9 mouse cellular contexts compared by ENCODE assay signal in the genomic region with DNA sequence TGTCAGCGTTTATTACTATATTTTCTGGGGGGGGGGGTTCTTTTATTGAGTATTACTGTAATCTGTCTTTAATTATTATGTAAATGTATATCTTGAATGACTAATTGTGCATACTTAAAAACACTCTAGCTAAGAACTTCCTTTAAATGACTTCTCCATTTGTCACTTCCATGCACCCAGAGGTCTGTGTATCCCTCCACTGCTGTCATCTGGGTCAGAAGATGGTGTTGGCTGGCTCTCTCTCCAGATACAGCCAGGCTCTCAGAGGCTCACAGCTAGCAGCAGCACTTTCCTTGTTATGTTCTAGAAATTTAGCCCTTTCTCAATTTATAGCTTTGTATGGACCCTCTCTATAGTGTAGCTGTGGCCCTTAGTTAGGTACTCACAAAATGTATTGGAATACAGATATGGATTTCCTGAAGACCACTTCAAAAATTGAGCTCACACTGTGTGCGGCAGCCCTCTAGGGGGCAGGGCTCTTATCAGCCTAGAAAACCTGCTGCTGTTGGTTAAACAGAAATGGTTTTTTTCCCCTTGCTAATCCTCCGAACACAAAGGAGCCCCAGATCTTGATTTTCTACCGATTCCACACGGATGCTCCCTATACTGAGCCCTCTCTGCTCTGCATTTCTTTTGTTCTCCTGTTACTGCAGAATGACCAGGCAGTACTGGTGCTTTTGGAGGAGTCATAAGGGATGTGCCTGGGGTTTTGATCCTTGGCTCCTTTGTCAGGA. TPM values are rescaled to one million over a fixed set of nuclear protein-coding genes. Genes with fewer than 3 reads are reported as not detected.
A peak's percentile ranks its signal among the peaks of the same experiment; 100 is the strongest.
DNase-seq lines count a peak whose midpoint lies in the region; ATAC-seq and TF ChIP-seq lines count a peak whose summit lies in the region.
"Had no signal": no experiment of that assay in that cellular context is flagged by ENCODE, and none has a peak within 500 bp of the region (broad histone marks: within the 10 kb centered on the region; RNA-seq: fewer than 3 reads in every experiment).

No protein-coding gene starts in this region.

- TF ChIP-seq EP300 in liver, postnatal 0 days (IDR thresholded peaks at IDR 0.05; ENCODE audit: low read depth) = no peak

- peaks cover 8% of the 10 kb centered on the region; the same call in 1 of the 2 replicates for H3K4me1 ChIP-seq in liver, embryonic 13.5 days (replicated peaks)
- peaks cover 10% of the 10 kb centered on the region for H3K4me1 ChIP-seq in liver, embryonic 12.5 days
- H3K4me1 ChIP-seq in liver, postnatal 0 days (ENCODE audit: insufficient read depth) = no peaks in the 10 kb centered on the region
- H3K4me1 ChIP-seq in cerebellum, adult 2 months (ENCODE audit: control insufficient read depth, insufficient read depth, low read length) = no peaks in the 10 kb centered on the region

- H3K27me3 ChIP-seq in liver, embryonic 13.5 days = no peaks in the 10 kb centered on the region; the same call in 1 of the 2 replicates
- no peaks in the 10 kb centered on the region for H3K27me3 ChIP-seq in liver, embryonic 12.5 days (replicated peaks)
- H3K27me3 ChIP-seq in liver, postnatal 0 days (ENCODE audit: insufficient read depth, low read length) = no peaks in the 10 kb centered on the region
- no peaks in the 10 kb centered on the region for H3K27me3 ChIP-seq in cerebellum, adult 2 months (ENCODE audit: control insufficient read depth, insufficient read depth, low read length)
- H3K27me3 ChIP-seq: hindbrain, embryonic 12.5 days had no signal

- TF ChIP-seq POLR2A in cerebellum, adult 2 months (IDR thresholded peaks at IDR 0.05; ENCODE audit: borderline replicate concordance, insufficient read depth, low read length) = no peak

- no peaks in the 10 kb centered on the region for H3K9me3 ChIP-seq in liver, embryonic 13.5 days (replicated peaks)
- H3K9me3 ChIP-seq in liver, embryonic 12.5 days (replicated peaks) = no peaks in the 10 kb centered on the region
- H3K9me3 ChIP-seq in liver, postnatal 0 days (ENCODE audit: low read length) = no peaks in the 10 kb centered on the region
- H3K9me3 ChIP-seq: hindbrain, embryonic 12.5 days had no signal

- no peaks in the 10 kb centered on the region for H3K36me3 ChIP-seq in liver, embryonic 13.5 days
- H3K36me3 ChIP-seq in liver, embryonic 12.5 days = no peaks in the 10 kb centered on the region
- H3K36me3 ChIP-seq in liver, postnatal 0 days (replicated peaks; ENCODE audit: insufficient read depth, low read length) = no peaks in the 10 kb centered on the region
- H3K36me3 ChIP-seq: hindbrain, embryonic 12.5 days had no signal

- H3K4me3 ChIP-seq in liver, embryonic 13.5 days (replicated peaks) = no peak overlapping the region
- no peak overlapping the region for H3K4me3 ChIP-seq in liver, embryonic 12.5 days
- H3K4me3 ChIP-seq in liver, postnatal 0 days (ENCODE audit: low read depth, low read length) = no peak overlapping the region
- H3K4me3 ChIP-seq in cerebellum, adult 2 months (replicated peaks; ENCODE audit: insufficient read depth, low read depth, low read length) = no peak overlapping the region
- H3K4me3 ChIP-seq: hindbrain, embryonic 12.5 days had no signal

- DNase-seq in embryo, embryonic 10 days (ENCODE audit: low spot score) = peak; percentile 15
- DNase-seq in embryo, embryonic 9.5 days (ENCODE audit: extremely low spot score) = no peak
- peak; percentile 2 for DNase-seq in liver, embryonic 13.5 days
- DNase-seq in liver, postnatal 0 days = no peak
- peak; percentile 15 for DNase-seq in thymus, postnatal 14 days
- no peak for DNase-seq in cerebellum, postnatal 36 days
- DNase-seq in cerebellum, adult 2 months = no peak

- TF ChIP-seq CTCF in liver, postnatal 0 days (IDR thresholded peaks at IDR 0.05; ENCODE audit: low read depth) = peak; percentile 23; the same call in 1 of the 2 replicates
- TF ChIP-seq CTCF in cerebellum, adult 2 months (IDR thresholded peaks at IDR 0.05; ENCODE audit: borderline replicate concordance, insufficient read depth, low read depth, low read length) = no peak

- ATAC-seq in liver, embryonic 13.5 days (ENCODE audit: low read depth) = no peak
- no peak for ATAC-seq in liver, embryonic 12.5 days
- no peak for ATAC-seq in liver, postnatal 0 days

- no peak overlapping the region for H3K9ac ChIP-seq in liver, embryonic 13.5 days
- H3K9ac ChIP-seq in liver, embryonic 12.5 days = no peak overlapping the region
- H3K9ac ChIP-seq in liver, postnatal 0 days (replicated peaks) = no peak overlapping the region
- H3K9ac ChIP-seq: hindbrain, embryonic 12.5 days had no signal

- no peak overlapping the region for H3K27ac ChIP-seq in liver, embryonic 13.5 days
- H3K27ac ChIP-seq in liver, embryonic 12.5 days = no peak overlapping the region
- no peak overlapping the region for H3K27ac ChIP-seq in liver, postnatal 0 days (ENCODE audit: low read depth)
- H3K27ac ChIP-seq in cerebellum, adult 2 months (ENCODE audit: insufficient read depth, low read length) = no peak overlapping the region
- H3K27ac ChIP-seq: hindbrain, embryonic 12.5 days had no signal

- WGBS in liver, embryonic 13.5 days (ENCODE audit: insufficient replicate concordance) = 16% methylated on average over 5 of the region's 5 CpGs
- WGBS in liver, embryonic 12.5 days (ENCODE audit: insufficient replicate concordance) = 18% methylated on average over 5 of the region's 5 CpGs
- 18% methylated on average over 5 of the region's 5 CpGs for WGBS in liver, postnatal 0 days (ENCODE audit: insufficient replicate concordance)
- WGBS in cerebellum, adult 2 months = 55% methylated on average over 5 of the region's 5 CpGs

- no peak overlapping the region for H3K4me2 ChIP-seq in liver, embryonic 13.5 days
- no peak overlapping the region; the same call in 1 of the 2 replicates for H3K4me2 ChIP-seq in liver, embryonic 12.5 days
- H3K4me2 ChIP-seq in liver, postnatal 0 days (ENCODE audit: low read depth, low read length) = no peak overlapping the region
- H3K4me2 ChIP-seq: hindbrain, embryonic 12.5 days had no signal

RNA-seq across cellular contexts. Expression of a gene that starts 40.7 kb away (rescaled TPM):
- polyA plus RNA-seq in liver, embryonic 13.5 days (2015; fragmentation: Nextera tagmentation; extraction: Ambion mirVana) = not detected in 2 replicates
- polyA plus RNA-seq in liver, embryonic 12.5 days (2016; fragmentation: Nextera tagmentation; extraction: Ambion mirVana) = not detected in 2 replicates
- not detected in 2 replicates for polyA plus RNA-seq in liver, postnatal 0 days (2015; fragmentation: Nextera tagmentation; extraction: Ambion mirVana)
- polyA plus RNA-seq in cerebellum, adult 2 months (2012; rRNA removed) = 2.5 and 3.3 TPM in 2 replicates

RNA-seq across cellular contexts. Expression of a gene that starts 57.7 kb away (rescaled TPM):
- polyA plus RNA-seq in liver, embryonic 13.5 days (2015; fragmentation: Nextera tagmentation; extraction: Ambion mirVana) = 4.6 and 7.6 TPM in 2 replicates
- polyA plus RNA-seq in liver, embryonic 12.5 days (2016; fragmentation: Nextera tagmentation; extraction: Ambion mirVana) = 9.5 and 9.7 TPM in 2 replicates
- polyA plus RNA-seq in liver, postnatal 0 days (2015; fragmentation: Nextera tagmentation; extraction: Ambion mirVana) = 5.1 and 5.7 TPM in 2 replicates
- 36.2 and 46.9 TPM in 2 replicates for polyA plus RNA-seq in cerebellum, adult 2 months (2012; rRNA removed)

Comparison
In these comparisons a context has a peak if more than half of its experiments do, and no peak if none do; other contexts are left out.
1. DNase-seq: peak in embryo, embryonic 10 days (single experiment), liver, embryonic 13.5 days (single experiment) and thymus, postnatal 14 days (single experiment); none in embryo, embryonic 9.5 days (single experiment), liver, postnatal 0 days (single experiment), cerebellum, postnatal 36 days (0 of 2) and cerebellum, adult 2 months (0 of 2).